Mouse (Mus musculus): ENCODE results near the gene Plekhg5. TPM values are rescaled to one million over a fixed set of nuclear protein-coding genes. Genes with fewer than 3 reads are reported as not detected.

Plekhg5 gene
- 14.2 and 17.0 TPM in 2 replicates for polyA plus RNA-seq (2015; fragmentation: Nextera tagmentation; extraction: Ambion mirVana)

GRCm38 (mm10) chr4:152072121-152072601, at the start of gene Plekhg5:
Plekhg5 (plus strand) TSS chr4:152072498.
- H3K4me1 ChIP-seq (ENCODE audit: control insufficient read depth, insufficient read depth, low read length) = peaks cover 9% of the 10 kb centered on the region
- H3K27me3 ChIP-seq (replicated peaks; ENCODE audit: control insufficient read depth, insufficient read depth, low read length) = no peaks in the 10 kb centered on the region
- peak within 1 kb of the TSS; percentile 40 for H3K9ac ChIP-seq (ENCODE audit: low read depth, low read length)
- H3K4me2 ChIP-seq (ENCODE audit: low read depth, low read length) = no peak within 1 kb of the TSS
- H3K36me3 ChIP-seq (ENCODE audit: control insufficient read depth, insufficient read depth, low read length) = no peaks in the 10 kb centered on the region
- no peaks in the 10 kb centered on the region for H3K9me3 ChIP-seq (ENCODE audit: control insufficient read depth, low read length)
- no peak within 1 kb of the TSS for H3K27ac ChIP-seq (ENCODE audit: low read length)
- H3K4me3 ChIP-seq (ENCODE audit: low read length) = no peak within 1 kb of the TSS
- WGBS = 52% methylated on average over 10 of the region's 10 CpGs
- ATAC-seq = peak; percentile 45; the same call in 1 of the 2 replicates

DNA sequence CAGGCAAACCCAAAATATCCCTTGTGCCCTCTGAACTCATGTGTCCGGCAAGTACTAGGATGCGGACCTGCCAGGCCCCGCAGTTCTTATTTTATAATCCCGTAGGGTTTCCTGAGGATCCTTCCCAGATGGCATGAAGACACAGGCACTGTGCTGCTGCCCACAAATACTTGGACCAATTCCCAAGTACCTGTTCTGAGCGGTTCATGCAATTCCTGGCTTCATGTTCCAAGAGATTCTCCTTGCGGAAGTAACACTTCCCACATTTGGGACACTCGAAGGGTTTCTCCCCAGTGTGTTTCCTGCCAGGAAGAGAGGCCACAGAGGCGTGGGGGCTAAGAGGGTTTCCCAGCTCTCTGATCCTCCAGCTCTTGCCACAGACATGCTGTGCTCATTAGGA, 49.8 kb upstream of the Plekhg5 start:
- Histone ChIP-seq H3K9me3 (ENCODE audit: control insufficient read depth, low read length) (no peaks in the 10 kb centered on the region), H3K27ac (ENCODE audit: low read length) (no peak overlapping the region), H3K4me3 (ENCODE audit: low read length) (no peak overlapping the region), H3K4me2 (ENCODE audit: low read depth, low read length) (no peak overlapping the region), H3K27me3 (replicated peaks; ENCODE audit: control insufficient read depth, insufficient read depth, low read length) (no peaks in the 10 kb centered on the region), H3K4me1 (ENCODE audit: control insufficient read depth, insufficient read depth, low read length) (peaks cover 19% of the 10 kb centered on the region), H3K9ac (ENCODE audit: low read depth, low read length) (no peak overlapping the region), H3K36me3 (ENCODE audit: control insufficient read depth, insufficient read depth, low read length) (peaks cover 24% of the 10 kb centered on the region)
- 88% methylated on average over 8 of the region's 8 CpGs for WGBS
- no peak for ATAC-seq

DNA sequence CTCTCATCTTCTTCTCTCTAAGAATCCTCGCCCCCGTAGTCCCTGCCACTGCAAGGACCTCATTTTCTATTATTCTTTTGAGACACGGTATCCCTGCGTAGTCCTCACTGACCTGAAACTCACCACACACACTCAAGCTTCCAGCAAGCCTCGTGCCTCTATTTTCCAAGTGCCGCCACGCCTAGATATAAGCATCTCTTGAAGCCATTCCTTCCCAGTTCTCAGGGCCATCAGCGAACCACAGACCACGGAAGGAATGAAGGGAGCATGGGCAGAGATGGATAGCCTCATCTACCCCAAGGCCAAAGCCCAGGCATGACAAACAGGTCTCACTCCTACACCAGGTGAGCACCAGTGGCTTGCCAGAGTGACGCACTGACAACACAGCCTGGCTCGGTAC, 47.8 kb upstream of the Plekhg5 start:
- ATAC-seq = no peak
- Histone ChIP-seq H3K27ac (ENCODE audit: low read length) (no peak overlapping the region), H3K4me3 (ENCODE audit: low read length) (no peak overlapping the region), H3K9me3 (ENCODE audit: control insufficient read depth, low read length) (no peaks in the 10 kb centered on the region), H3K4me1 (ENCODE audit: control insufficient read depth, insufficient read depth, low read length) (peaks cover 27% of the 10 kb centered on the region), H3K27me3 (replicated peaks; ENCODE audit: control insufficient read depth, insufficient read depth, low read length) (no peaks in the 10 kb centered on the region), H3K4me2 (ENCODE audit: low read depth, low read length) (no peak overlapping the region), H3K9ac (ENCODE audit: low read depth, low read length) (no peak overlapping the region), H3K36me3 (ENCODE audit: control insufficient read depth, insufficient read depth, low read length) (peaks cover 22% of the 10 kb centered on the region)
- 85% methylated on average over 11 of the region's 11 CpGs for WGBS

DNA sequence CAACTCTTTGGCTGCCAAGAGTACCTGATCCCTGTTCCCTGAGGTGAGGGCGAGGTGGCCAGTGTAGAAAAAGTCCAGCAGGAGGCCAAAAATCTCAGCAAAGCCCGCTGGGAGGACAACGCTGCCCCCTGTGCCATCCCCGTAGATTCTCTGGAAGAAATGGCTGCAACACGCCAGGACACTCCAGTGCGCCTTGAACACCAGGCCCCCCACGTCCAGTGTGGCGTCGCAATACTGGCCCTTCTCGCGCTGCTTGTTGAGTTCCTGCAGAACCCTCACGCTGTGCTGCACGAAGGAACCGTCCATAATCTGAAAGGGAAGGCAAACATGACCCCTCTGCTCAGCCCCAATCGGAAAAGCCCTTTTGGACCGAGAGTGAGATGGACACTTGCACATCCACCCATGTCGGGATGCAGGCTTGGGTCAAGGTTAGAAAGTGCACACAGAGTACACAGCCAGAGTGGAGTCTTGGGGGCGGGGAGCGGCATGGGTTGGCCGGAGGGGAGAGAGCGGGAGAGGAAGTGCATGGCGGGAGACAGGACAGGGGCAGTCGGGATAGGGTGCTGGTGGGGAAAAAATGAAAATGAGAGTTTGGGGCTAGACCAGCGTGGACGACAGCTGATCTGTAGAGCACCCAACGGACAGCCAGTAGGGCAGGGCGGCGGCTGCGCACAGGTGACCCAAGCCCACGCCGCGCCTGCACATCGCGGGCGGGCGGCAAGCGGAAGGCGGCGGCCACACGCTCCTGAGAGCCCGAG, 45.4 kb upstream of the Plekhg5 start:
- peak overlapping the region; percentile 94 for H3K4me2 ChIP-seq (ENCODE audit: low read depth, low read length)
- no peaks in the 10 kb centered on the region for H3K27me3 ChIP-seq (replicated peaks; ENCODE audit: control insufficient read depth, insufficient read depth, low read length)
- peak overlapping the region; percentile 63 for H3K27ac ChIP-seq (ENCODE audit: low read length)
- H3K4me3 ChIP-seq (ENCODE audit: low read length) = peak overlapping the region; percentile 82
- peaks cover 27% of the 10 kb centered on the region for H3K4me1 ChIP-seq (ENCODE audit: control insufficient read depth, insufficient read depth, low read length)
- H3K9ac ChIP-seq (ENCODE audit: low read depth, low read length) = peak overlapping the region; percentile 78
- peaks cover 5% of the 10 kb centered on the region; the same call in 1 of the 2 replicates for H3K36me3 ChIP-seq (ENCODE audit: control insufficient read depth, insufficient read depth, low read length)
- peak; percentile 75 for ATAC-seq
- WGBS = 1% methylated on average over 41 of the region's 41 CpGs
- H3K9me3 ChIP-seq (ENCODE audit: control insufficient read depth, low read length) = no peaks in the 10 kb centered on the region

DNA sequence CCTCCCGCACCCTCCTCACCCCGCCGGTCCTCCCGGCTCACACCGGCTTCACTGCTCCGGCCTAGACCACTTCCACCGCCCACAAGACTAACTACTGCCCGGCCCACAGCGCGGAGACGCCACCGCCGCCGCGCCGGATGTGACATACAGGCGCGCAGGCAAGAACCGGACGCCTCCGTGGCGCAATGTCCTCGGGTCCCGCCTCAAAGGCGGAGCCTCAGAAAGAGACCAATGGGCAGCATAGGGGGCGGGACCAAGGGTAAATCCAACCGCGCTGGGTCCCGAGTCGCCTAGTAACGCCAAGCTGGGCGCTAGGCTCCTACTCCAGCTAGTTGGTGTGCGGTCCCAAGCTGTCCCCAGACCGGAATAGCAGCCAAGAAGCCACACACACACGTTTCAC, 44.8 kb upstream of the Plekhg5 start, which contains the start of gene Zbtb48:
TSS of gene Zbtb48 (minus strand) at position 148 of the 400 bp plus-strand sequence.
- peaks cover 27% of the 10 kb centered on the region for H3K4me1 ChIP-seq (ENCODE audit: control insufficient read depth, insufficient read depth, low read length)
- H3K27ac ChIP-seq (ENCODE audit: low read length) = peak within 1 kb of the TSS; percentile 63
- H3K36me3 ChIP-seq (ENCODE audit: control insufficient read depth, insufficient read depth, low read length) = no peaks in the 10 kb centered on the region
- H3K9me3 ChIP-seq (ENCODE audit: control insufficient read depth, low read length) = no peaks in the 10 kb centered on the region
- H3K4me3 ChIP-seq (ENCODE audit: low read length) = peak within 1 kb of the TSS; percentile 82
- under 1% methylated on average over 35 of the region's 35 CpGs for WGBS
- H3K9ac ChIP-seq (ENCODE audit: low read depth, low read length) = peak within 1 kb of the TSS; percentile 78
- H3K4me2 ChIP-seq (ENCODE audit: low read depth, low read length) = peak within 1 kb of the TSS; percentile 96
- ATAC-seq = peak; percentile 98
- no peaks in the 10 kb centered on the region for H3K27me3 ChIP-seq (replicated peaks; ENCODE audit: control insufficient read depth, insufficient read depth, low read length)

DNA sequence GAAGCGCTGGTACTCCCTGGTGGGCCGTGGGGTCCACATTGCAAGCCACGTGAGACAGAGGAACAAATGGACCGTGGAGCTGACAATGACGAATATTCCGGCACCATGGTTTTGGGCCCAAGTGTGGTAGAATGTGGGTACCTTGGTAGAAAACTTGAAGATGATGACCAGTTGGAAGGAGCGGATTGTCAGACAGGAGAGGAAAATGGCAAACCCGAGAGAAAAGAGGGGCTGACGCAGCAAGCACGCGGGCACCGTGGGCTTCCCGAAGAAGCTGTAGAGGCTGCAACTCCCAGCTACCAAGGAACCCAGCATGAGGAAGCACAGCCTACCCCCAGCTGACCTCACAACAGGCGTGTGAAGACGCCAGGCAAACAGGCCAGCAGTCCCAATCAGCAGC, 43.8 kb upstream of the Plekhg5 start:
- Histone ChIP-seq H3K4me3 (ENCODE audit: low read length) (no peak overlapping the region; the same call in 1 of the 2 replicates), H3K9me3 (ENCODE audit: control insufficient read depth, low read length) (no peaks in the 10 kb centered on the region), H3K27ac (ENCODE audit: low read length) (no peak overlapping the region), H3K4me2 (ENCODE audit: low read depth, low read length) (peak overlapping the region; percentile 96), H3K4me1 (ENCODE audit: control insufficient read depth, insufficient read depth, low read length) (peaks cover 29% of the 10 kb centered on the region), H3K27me3 (replicated peaks; ENCODE audit: control insufficient read depth, insufficient read depth, low read length) (no peaks in the 10 kb centered on the region), H3K36me3 (ENCODE audit: control insufficient read depth, insufficient read depth, low read length) (no peaks in the 10 kb centered on the region), H3K9ac (ENCODE audit: low read depth, low read length) (peak overlapping the region; percentile 78; the same call in 1 of the 2 replicates)
- 61% methylated on average over 15 of the region's 15 CpGs for WGBS
- ATAC-seq = no peak

DNA sequence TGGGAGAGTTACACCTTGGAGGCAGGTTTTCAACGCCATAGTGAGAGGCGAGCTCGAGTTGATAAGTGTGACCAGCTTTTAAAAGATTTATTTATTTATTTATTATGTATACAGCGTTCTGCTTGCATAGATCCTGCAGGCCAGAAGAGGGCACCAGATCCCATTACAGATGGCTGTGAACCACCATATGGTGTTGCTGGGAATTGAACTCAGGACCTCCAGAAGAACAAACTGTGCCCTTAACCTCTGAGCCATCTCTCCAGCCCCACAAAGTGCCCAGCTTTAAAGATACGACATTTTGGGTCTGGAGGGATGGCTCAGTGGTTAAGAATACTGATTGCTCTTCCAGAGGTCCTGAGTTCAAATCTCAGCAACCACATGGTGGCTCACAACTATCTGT, 43.2 kb upstream of the Plekhg5 start:
- Histone ChIP-seq H3K9me3 (ENCODE audit: control insufficient read depth, low read length) (no peaks in the 10 kb centered on the region), H3K4me3 (ENCODE audit: low read length) (no peak overlapping the region), H3K27me3 (replicated peaks; ENCODE audit: control insufficient read depth, insufficient read depth, low read length) (no peaks in the 10 kb centered on the region), H3K27ac (ENCODE audit: low read length) (no peak overlapping the region), H3K36me3 (ENCODE audit: control insufficient read depth, insufficient read depth, low read length) (no peaks in the 10 kb centered on the region), H3K9ac (ENCODE audit: low read depth, low read length) (no peak overlapping the region), H3K4me1 (ENCODE audit: control insufficient read depth, insufficient read depth, low read length) (peaks cover 29% of the 10 kb centered on the region), H3K4me2 (ENCODE audit: low read depth, low read length) (no peak overlapping the region)
- WGBS = 45% methylated on average over 5 of the region's 5 CpGs
- ATAC-seq = no peak

DNA sequence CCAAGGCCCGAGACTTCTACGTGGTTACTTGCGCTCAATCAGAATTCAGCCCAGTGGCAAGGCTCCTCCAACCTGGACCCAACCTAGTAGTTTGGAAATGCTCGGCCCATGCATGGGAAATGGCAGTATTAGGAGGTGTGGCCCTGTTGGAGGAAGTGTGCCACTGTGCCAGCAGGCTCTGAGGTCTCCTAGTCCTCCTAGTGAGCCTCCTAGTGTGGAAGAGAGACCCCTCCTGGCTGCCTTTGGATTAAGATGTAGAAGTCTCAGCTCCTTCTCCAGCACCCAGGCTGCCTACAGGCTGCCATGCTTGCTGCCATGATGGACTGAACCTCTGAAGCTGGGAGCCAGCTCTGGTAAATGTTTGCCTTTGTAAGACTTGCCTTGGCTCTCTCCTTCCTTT, 42.3 kb upstream of the Plekhg5 start:
- Histone ChIP-seq H3K4me2 (ENCODE audit: low read depth, low read length) (no peak overlapping the region), H3K27me3 (replicated peaks; ENCODE audit: control insufficient read depth, insufficient read depth, low read length) (no peaks in the 10 kb centered on the region), H3K4me1 (ENCODE audit: control insufficient read depth, insufficient read depth, low read length) (peaks cover 29% of the 10 kb centered on the region), H3K27ac (ENCODE audit: low read length) (no peak overlapping the region), H3K4me3 (ENCODE audit: low read length) (no peak overlapping the region), H3K9me3 (ENCODE audit: control insufficient read depth, low read length) (no peaks in the 10 kb centered on the region), H3K9ac (ENCODE audit: low read depth, low read length) (no peak overlapping the region), H3K36me3 (ENCODE audit: control insufficient read depth, insufficient read depth, low read length) (no peaks in the 10 kb centered on the region)
- no peak for ATAC-seq
- 83% methylated on average over 4 of the region's 4 CpGs for WGBS

GRCm38 (mm10) chr4:152032922-152033321, 39.4 kb upstream of the Plekhg5 start:
- Histone ChIP-seq H3K4me1 (ENCODE audit: control insufficient read depth, insufficient read depth, low read length) (peaks cover 9% of the 10 kb centered on the region), H3K27ac (ENCODE audit: low read length) (no peak overlapping the region), H3K36me3 (ENCODE audit: control insufficient read depth, insufficient read depth, low read length) (no peaks in the 10 kb centered on the region), H3K9ac (ENCODE audit: low read depth, low read length) (peak overlapping the region; percentile 21; the same call in 1 of the 2 replicates), H3K9me3 (ENCODE audit: control insufficient read depth, low read length) (no peaks in the 10 kb centered on the region), H3K4me3 (ENCODE audit: low read length) (no peak overlapping the region), H3K27me3 (replicated peaks; ENCODE audit: control insufficient read depth, insufficient read depth, low read length) (no peaks in the 10 kb centered on the region), H3K4me2 (ENCODE audit: low read depth, low read length) (no peak overlapping the region)
- WGBS = 87% methylated on average over 13 of the region's 13 CpGs
- peak; percentile 63 for ATAC-seq
